Mouse (Mus musculus) liver, embryonic 12.5 days (tissue): ENCODE data around the gene Lsmem1. TPM values are rescaled to one million over a fixed set of nuclear protein-coding genes. Genes with fewer than 3 reads are reported as not detected.

Source experiments
- ATAC-seq: fragments of 200-750 bp; cut with Nextera tagmentation; 2 replicates; pipeline ENCODE4 v1.8.0; 2017; ENCODE audit warnings: moderate number of reproducible peaks, mild to moderate bottlenecking, moderate library complexity
- H3K27ac ChIP-seq: fragments of 300-500 bp; sonication (generic); 2 replicates; pipeline ENCODE4 v1.5.1; 2016; ENCODE audit warnings: mild to moderate bottlenecking
- H3K27me3 ChIP-seq: fragments of 300-500 bp; sonication (generic); replicated peaks from 2 replicates; pipeline ENCODE4 v1.6.1; 2016; ENCODE audit warnings: mild to moderate bottlenecking, moderate library complexity
- H3K36me3 ChIP-seq: fragments of 300-500 bp; sonication (generic); 2 replicates; pipeline ENCODE4 v1.6.1; 2016; ENCODE audit warnings: mild to moderate bottlenecking, moderate library complexity
- H3K4me1 ChIP-seq: fragments of 300-500 bp; sonication (generic); 2 replicates; pipeline ENCODE4 v1.6.1; 2016
- H3K4me2 ChIP-seq: fragments of 300-500 bp; sonication (generic); 2 replicates; pipeline ENCODE4 v1.6.1; 2016; ENCODE audit warnings: mild to moderate bottlenecking, moderate library complexity
- H3K4me3 ChIP-seq: fragments of 300-500 bp; sonication (generic); 2 replicates; pipeline ENCODE4 v1.5.1; 2016; ENCODE audit warnings: mild to moderate bottlenecking, moderate library complexity
- H3K9ac ChIP-seq: fragments of 300-500 bp; sonication (generic); 2 replicates; pipeline ENCODE4 v1.6.1; 2016; ENCODE audit warnings: mild to moderate bottlenecking, moderate library complexity
- H3K9me3 ChIP-seq: fragments of 300-500 bp; sonication (generic); replicated peaks from 2 replicates; pipeline ENCODE4 v1.6.1; 2016; ENCODE audit warnings: mild to moderate bottlenecking, moderate library complexity
- WGBS: fragments of 180-500 bp; shearing (Covaris S2); methylation state at CpG from one replicate; pipeline ENCODE4 v1.1.7; 2016; ENCODE audit not compliant: insufficient replicate concordance; 5-methylcytosine and 5-hydroxymethylcytosine counted together
- polyA plus RNA-seq: library from polyadenylated mRNA; unstranded; fragments of >200 nt; fragmentation: Nextera tagmentation; extraction: Ambion mirVana; gene quantifications from 2 replicates; pipeline ENCODE4 v1.2.1, GENCODE M21; 2016

Gene Lsmem1
- polyA plus RNA-seq, 1 experiment from 2014 or later, result not detected

GRCm38 (mm10) chr12:40164621-40165020, 34.7 kb downstream of the Lsmem1 start:
- Histone ChIP-seq H3K27me3 (no peaks in the 10 kb centered on the region), H3K9me3 (no peaks in the 10 kb centered on the region), H3K4me3 (no peak overlapping the region), H3K27ac (no peak overlapping the region), H3K4me2 (no peak overlapping the region), H3K36me3 (no peaks in the 10 kb centered on the region), H3K4me1 (no peaks in the 10 kb centered on the region), H3K9ac (no peak overlapping the region)
- ATAC-seq, result no peak
- 4% methylated on average over 2 of the region's 2 CpGs for WGBS

- ATAC-seq, result no peak
- Histone ChIP-seq H3K36me3 (no peaks in the 10 kb centered on the region), H3K4me3 (no peak overlapping the region), H3K4me2 (no peak overlapping the region), H3K4me1 (no peaks in the 10 kb centered on the region), H3K27ac (no peak overlapping the region), H3K9me3 (no peaks in the 10 kb centered on the region), H3K27me3 (no peaks in the 10 kb centered on the region), H3K9ac (no peak overlapping the region)
- WGBS, result 57% methylated on average over 2 of the region's 2 CpGs
Measured at GRCm38 (mm10) chr12:40160777-40161176, 38.5 kb downstream of the Lsmem1 start.

GRCm38 (mm10) chr12:40154188-40154587, 45.1 kb downstream of the Lsmem1 start:
- no peak overlapping the region for H3K27ac ChIP-seq
- no peak overlapping the region for H3K4me3 ChIP-seq
- WGBS, result 63% methylated on average over 6 of the region's 6 CpGs
- no peaks in the 10 kb centered on the region for H3K4me1 ChIP-seq
- no peak overlapping the region for H3K9ac ChIP-seq
- H3K4me2 ChIP-seq, result no peak overlapping the region
- no peak for ATAC-seq
- no peaks in the 10 kb centered on the region for H3K9me3 ChIP-seq
- H3K36me3 ChIP-seq, result no peaks in the 10 kb centered on the region
- no peaks in the 10 kb centered on the region for H3K27me3 ChIP-seq

- no peaks in the 10 kb centered on the region for H3K4me1 ChIP-seq
- no peaks in the 10 kb centered on the region for H3K9me3 ChIP-seq
- no peak overlapping the region for H3K4me3 ChIP-seq
- ATAC-seq, result no peak
- H3K27ac ChIP-seq, result no peak overlapping the region
- no peaks in the 10 kb centered on the region for H3K36me3 ChIP-seq
- H3K4me2 ChIP-seq, result no peak overlapping the region
- WGBS, result 42% methylated on average over 8 of the region's 8 CpGs
- no peaks in the 10 kb centered on the region for H3K27me3 ChIP-seq
- H3K9ac ChIP-seq, result no peak overlapping the region
Measured at GRCm38 (mm10) chr12:40152353-40153069, 46.8 kb downstream of the Lsmem1 start.

GRCm38 (mm10) chr12:40147319-40147718, 52.0 kb downstream of the Lsmem1 start:
- H3K4me2 ChIP-seq, result no peak overlapping the region
- 0 out of 2 replicates have a peak, but pooled peaks cover 3% of the 10 kb centered on the region for H3K27me3 ChIP-seq
- no peaks in the 10 kb centered on the region for H3K4me1 ChIP-seq
- WGBS, result 55% methylated on average over 4 of the region's 4 CpGs
- H3K36me3 ChIP-seq, result no peaks in the 10 kb centered on the region
- no peak overlapping the region for H3K27ac ChIP-seq
- H3K9ac ChIP-seq, result no peak overlapping the region
- no peak overlapping the region for H3K4me3 ChIP-seq
- H3K9me3 ChIP-seq, result no peaks in the 10 kb centered on the region
- ATAC-seq, result no peak

GRCm38 (mm10) chr12:40146510-40146909, 52.8 kb downstream of the Lsmem1 start:
- no peak overlapping the region for H3K9ac ChIP-seq
- 40% methylated on average over 5 of the region's 5 CpGs for WGBS
- H3K36me3 ChIP-seq, result no peaks in the 10 kb centered on the region
- no peaks in the 10 kb centered on the region for H3K9me3 ChIP-seq
- no peaks in the 10 kb centered on the region for H3K4me1 ChIP-seq
- no peak overlapping the region for H3K27ac ChIP-seq
- ATAC-seq, result no peak
- 0 out of 2 replicates have a peak, but pooled peaks cover 3% of the 10 kb centered on the region for H3K27me3 ChIP-seq
- H3K4me3 ChIP-seq, result no peak overlapping the region
- H3K4me2 ChIP-seq, result no peak overlapping the region

GRCm38 (mm10) chr12:40140706-40141105, 58.6 kb downstream of the Lsmem1 start:
- Histone ChIP-seq H3K4me3 (no peak overlapping the region), H3K4me1 (no peaks in the 10 kb centered on the region), H3K27me3 (no peaks in the 10 kb centered on the region), H3K9me3 (no peaks in the 10 kb centered on the region), H3K36me3 (no peaks in the 10 kb centered on the region), H3K9ac (no peak overlapping the region), H3K4me2 (no peak overlapping the region), H3K27ac (no peak overlapping the region)
- WGBS, result 34% methylated on average over 5 of the region's 5 CpGs
- ATAC-seq, result no peak

- H3K36me3 ChIP-seq, result no peaks in the 10 kb centered on the region
- peaks cover 5% of the 10 kb centered on the region; the same call in 1 of the 2 replicates for H3K27me3 ChIP-seq
- WGBS, result 74% methylated on average over 8 of the region's 8 CpGs
- no peak overlapping the region for H3K4me3 ChIP-seq
- no peaks in the 10 kb centered on the region for H3K9me3 ChIP-seq
- H3K27ac ChIP-seq, result no peak overlapping the region
- H3K9ac ChIP-seq, result no peak overlapping the region
- H3K4me2 ChIP-seq, result no peak overlapping the region
- no peaks in the 10 kb centered on the region for H3K4me1 ChIP-seq
- ATAC-seq, result no peak
Measured at GRCm38 (mm10) chr12:40139484-40140245, 59.6 kb downstream of the Lsmem1 start.

GRCm38 (mm10) chr12:40134529-40134928, 64.8 kb downstream of the Lsmem1 start:
- H3K4me3 ChIP-seq, result 0 out of 2 replicates have a peak overlapping the region, but pooled peaks have one; percentile 37
- WGBS, result 39% methylated on average over 11 of the region's 11 CpGs

GRCm38 (mm10) chr12:40133573-40134271, 65.6 kb downstream of the Lsmem1 start, which contains the start of gene Scin:
Gene Scin, minus strand, starts transcription at chr12:40134228.
- Histone ChIP-seq H3K36me3 (no peaks in the 10 kb centered on the region), H3K9ac (no peak within 1 kb of the TSS), H3K9me3 (no peaks in the 10 kb centered on the region), H3K4me1 (0 out of 2 replicates have a peak, but pooled peaks cover 8% of the 10 kb centered on the region), H3K27me3 (peaks cover 41% of the 10 kb centered on the region), H3K4me2 (peak within 1 kb of the TSS; percentile 60), H3K4me3 (peak within 1 kb of the TSS; percentile 37), H3K27ac (no peak within 1 kb of the TSS)
- 4% methylated on average over 39 of the region's 39 CpGs for WGBS
- ATAC-seq, result no peak

More at GRCm38 (mm10) chr12:40134529-40134928, 64.8 kb downstream of the Lsmem1 start:
- H3K9me3 ChIP-seq, result no peaks in the 10 kb centered on the region
- ATAC-seq, result no peak
- peaks cover 41% of the 10 kb centered on the region for H3K27me3 ChIP-seq
- no peak overlapping the region for H3K9ac ChIP-seq
- no peak overlapping the region for H3K27ac ChIP-seq
- H3K4me1 ChIP-seq, result 0 out of 2 replicates have a peak, but pooled peaks cover 8% of the 10 kb centered on the region
- peak overlapping the region; percentile 60 for H3K4me2 ChIP-seq
- no peaks in the 10 kb centered on the region for H3K36me3 ChIP-seq

- WGBS, result 29% methylated on average over 10 of the region's 10 CpGs
- ATAC-seq, result no peak
Measured at GRCm38 (mm10) chr12:40133194-40133572, 66.1 kb downstream of the Lsmem1 start.

More at GRCm38 (mm10) chr12:40133194-40133572, 66.1 kb downstream of the Lsmem1 start:
- Histone ChIP-seq H3K4me1 (0 out of 2 replicates have a peak, but pooled peaks cover 8% of the 10 kb centered on the region), H3K4me2 (peak overlapping the region; percentile 60), H3K36me3 (no peaks in the 10 kb centered on the region), H3K9ac (no peak overlapping the region), H3K27ac (no peak overlapping the region), H3K4me3 (peak overlapping the region; percentile 37; the same call in 1 of the 2 replicates), H3K27me3 (peaks cover 41% of the 10 kb centered on the region), H3K9me3 (no peaks in the 10 kb centered on the region)
